Mouse (Mus musculus) ES-Bruce4 (cell line): Measurements from ENCODE around the gene Ppp1r3a. TPM values are rescaled to one million over a fixed set of nuclear protein-coding genes. Genes with fewer than 3 reads are reported as not detected.

Experiments used
- H3K27ac ChIP-seq: 2 replicates; pipeline ENCODE4 v1.5.1; 2012; ENCODE audit warnings: low read length, inconsistent platforms; ENCODE audit not compliant: insufficient read depth
- H3K27me3 ChIP-seq: 2 replicates; pipeline ENCODE4 v1.6.1; 2012; ENCODE audit warnings: mild to moderate bottlenecking, low read length, inconsistent platforms; ENCODE audit not compliant: control insufficient read depth, poor library complexity, insufficient read depth, severe bottlenecking
- H3K36me3 ChIP-seq: 2 replicates; pipeline ENCODE4 v1.6.1; 2012; ENCODE audit warnings: inconsistent platforms, mild to moderate bottlenecking, low read length, moderate library complexity; ENCODE audit not compliant: control insufficient read depth, poor library complexity, insufficient read depth, severe bottlenecking
- H3K4me1 ChIP-seq: one replicate; pipeline ENCODE4 v1.8.1; 2011; ENCODE audit warnings: low read length; ENCODE audit not compliant: control insufficient read depth, insufficient read depth
- H3K4me3 ChIP-seq: 2 replicates; pipeline ENCODE4 v1.5.1; 2011; ENCODE audit warnings: low read depth, mild to moderate bottlenecking, low read length
- H3K9ac ChIP-seq: 2 replicates; pipeline ENCODE4 v1.6.1; 2012; ENCODE audit warnings: low read depth, mild to moderate bottlenecking, inconsistent platforms; ENCODE audit not compliant: poor library complexity, severe bottlenecking
- H3K9me3 ChIP-seq: replicated peaks from 2 replicates; pipeline ENCODE4 v1.6.1; 2012; ENCODE audit warnings: mild to moderate bottlenecking, low read length, inconsistent platforms; ENCODE audit not compliant: control insufficient read depth, poor library complexity, insufficient read depth, severe bottlenecking
- CTCF ChIP-seq: IDR thresholded peaks from one replicate; pipeline ENCODE4 v1.8.1; 2011; ENCODE audit warnings: low read depth, low read length
- EP300 ChIP-seq: IDR thresholded peaks from 2 replicates; pipeline ENCODE4 v1.6.1; 2011; ENCODE audit warnings: low read depth, low read length; ENCODE audit not compliant: insufficient read depth
- POLR2A ChIP-seq: IDR thresholded peaks from one replicate; pipeline ENCODE4 v1.8.1; 2011; ENCODE audit warnings: low read length; ENCODE audit not compliant: insufficient read depth
- polyA plus RNA-seq: library from polyadenylated mRNA; stranded (reverse); fragments of >200 nt; gene quantifications from 2 replicates; pipeline ENCODE4 v1.2.4, GENCODE M21; 2011; ENCODE audit warnings: low read depth; ENCODE audit not compliant: missing spikeins, insufficient read depth, insufficient read length

Ppp1r3a gene
- polyA plus RNA-seq = not detected in 2 replicates

DNA sequence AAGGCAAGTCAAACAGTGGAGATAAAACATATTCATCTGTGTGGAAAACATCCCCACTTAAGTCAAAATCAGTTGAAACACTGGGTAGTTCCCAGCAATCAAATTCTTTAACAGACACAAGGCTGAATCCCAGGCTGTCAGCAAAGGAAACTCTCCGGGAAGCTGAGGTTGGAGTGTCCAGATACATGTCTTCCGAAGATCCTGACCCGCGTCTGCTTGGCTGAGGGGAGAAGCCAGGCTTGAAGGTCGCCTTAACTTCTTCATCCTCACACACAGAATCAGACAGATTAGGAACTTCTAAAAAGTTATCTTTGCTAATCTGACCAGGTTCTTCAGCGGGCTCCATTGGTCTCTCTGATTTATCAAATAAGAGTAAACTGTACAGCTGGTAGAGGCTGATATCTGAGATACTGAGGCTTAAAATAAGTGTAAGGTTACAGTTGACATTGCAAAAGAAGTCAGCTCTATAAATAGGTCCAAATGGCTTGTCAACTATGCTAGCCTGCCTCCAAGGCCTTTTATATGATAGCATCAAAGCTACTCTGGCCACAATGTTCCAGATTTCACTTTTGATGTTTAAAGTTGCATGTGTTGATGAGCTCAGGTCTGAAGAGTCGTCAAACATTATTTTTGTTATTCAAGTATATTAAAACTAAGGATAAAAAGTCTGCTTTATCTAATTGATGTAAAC is at the start of gene Ppp1r3a:
Ppp1r3a (minus strand) TSS at position 374 of the 691 bp plus-strand sequence.
- Histone ChIP-seq H3K36me3 (no peaks in the 10 kb centered on the region), H3K27ac (no peak within 1 kb of the TSS), H3K9me3 (no peaks in the 10 kb centered on the region), H3K27me3 (no peaks in the 10 kb centered on the region), H3K4me3 (no peak within 1 kb of the TSS), H3K4me1 (no peaks in the 10 kb centered on the region), H3K9ac (no peak within 1 kb of the TSS)
- TF ChIP-seq EP300 (no peak), POLR2A (no peak), CTCF (no peak)

DNA sequence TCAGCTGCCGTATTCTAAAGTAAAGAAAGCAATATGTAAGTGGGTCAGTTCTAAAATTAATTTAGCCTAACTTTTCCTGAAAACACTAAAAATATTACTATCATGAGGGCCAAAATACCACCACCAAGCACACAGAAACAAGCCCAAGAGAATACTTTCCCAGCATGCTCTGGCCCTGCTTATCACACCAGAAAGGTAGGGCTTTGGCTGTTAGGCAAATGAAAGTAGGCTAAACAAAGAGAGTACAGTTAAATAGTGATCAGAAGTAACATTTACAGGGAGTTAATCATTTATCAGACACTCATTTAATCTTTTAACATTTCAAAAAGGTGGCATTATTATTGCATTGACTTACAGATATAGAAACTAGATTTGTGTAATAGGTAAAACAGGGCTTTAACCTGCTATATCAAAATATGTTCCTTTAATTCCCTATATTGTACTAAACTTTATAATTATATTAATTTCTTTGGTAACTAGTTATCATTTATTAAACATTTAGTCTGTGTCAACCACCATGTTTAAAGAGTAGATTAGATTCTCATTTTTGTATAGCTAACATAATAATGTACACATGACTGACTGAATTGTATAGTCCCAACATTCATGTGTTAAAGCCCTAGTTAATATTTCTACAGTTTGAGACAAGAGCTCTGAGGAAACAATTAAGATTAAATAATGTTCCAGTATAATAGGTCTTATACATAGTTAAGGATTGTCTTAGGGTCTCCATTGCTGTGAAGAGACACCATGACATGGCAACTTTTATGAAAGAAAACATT is 32.3 kb upstream of the Ppp1r3a start:
- H3K4me1 ChIP-seq = no peaks in the 10 kb centered on the region
- H3K27ac ChIP-seq = no peak overlapping the region
- H3K4me3 ChIP-seq = no peak overlapping the region
- H3K9ac ChIP-seq = no peak overlapping the region
- no peaks in the 10 kb centered on the region for H3K36me3 ChIP-seq
- H3K27me3 ChIP-seq = no peaks in the 10 kb centered on the region
- TF ChIP-seq POLR2A = no peak
- no peak for TF ChIP-seq CTCF
- no peak for TF ChIP-seq EP300
- peaks cover 8% of the 10 kb centered on the region for H3K9me3 ChIP-seq

GRCm38 (mm10) chr6:14777920-14778319 is 22.8 kb upstream of the Ppp1r3a start:
- Histone ChIP-seq H3K4me3 (no peak overlapping the region), H3K4me1 (no peaks in the 10 kb centered on the region), H3K9me3 (no peaks in the 10 kb centered on the region), H3K27me3 (no peaks in the 10 kb centered on the region), H3K36me3 (no peaks in the 10 kb centered on the region), H3K27ac (no peak overlapping the region), H3K9ac (no peak overlapping the region)
- TF ChIP-seq CTCF (no peak), EP300 (no peak), POLR2A (no peak)

DNA sequence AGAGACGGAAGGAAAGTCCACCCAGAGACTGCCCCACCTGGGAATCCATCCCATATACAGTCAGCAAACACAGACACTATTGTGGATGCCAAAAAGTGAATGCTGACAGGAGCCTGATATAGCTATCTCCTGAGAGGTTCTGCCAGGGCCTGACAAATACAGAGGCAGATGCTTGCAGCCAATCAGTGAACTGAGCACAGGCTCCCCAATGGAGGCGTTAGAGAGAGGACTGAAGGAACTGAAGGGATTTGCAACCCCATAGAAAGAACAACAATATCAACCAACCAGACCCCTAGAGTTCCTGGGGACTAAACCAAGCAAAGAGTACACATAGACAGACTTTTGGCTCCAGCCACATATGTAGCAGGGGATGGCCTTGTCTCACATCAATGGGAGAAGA is 16.6 kb upstream of the Ppp1r3a start:
- TF ChIP-seq POLR2A (no peak), CTCF (no peak), EP300 (no peak)
- no peak overlapping the region for H3K4me3 ChIP-seq
- no peaks in the 10 kb centered on the region for H3K36me3 ChIP-seq
- H3K27me3 ChIP-seq = no peaks in the 10 kb centered on the region
- H3K4me1 ChIP-seq = no peaks in the 10 kb centered on the region
- no peak overlapping the region for H3K9ac ChIP-seq
- no peaks in the 10 kb centered on the region for H3K9me3 ChIP-seq
- no peak overlapping the region for H3K27ac ChIP-seq

DNA sequence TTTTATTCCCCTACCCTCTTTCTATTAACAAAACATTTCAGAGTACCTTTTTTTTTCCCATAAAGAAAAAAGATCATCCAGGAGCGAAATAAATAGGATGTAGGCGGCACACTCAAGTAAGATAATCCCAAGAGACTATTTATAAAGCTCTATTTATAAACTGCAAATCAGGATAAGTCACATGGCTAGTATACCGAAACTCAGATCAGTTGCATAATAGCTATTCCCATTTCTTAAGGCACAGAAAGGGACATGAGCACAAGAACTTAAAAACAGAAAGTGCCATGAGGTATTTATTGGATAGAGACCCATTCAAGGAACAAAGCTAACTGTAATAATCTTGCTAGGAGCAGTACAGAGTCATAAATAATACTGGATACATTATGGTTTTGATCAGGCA is 2.4 kb upstream of the Ppp1r3a start:
- Histone ChIP-seq H3K4me3 (no peak overlapping the region), H3K9ac (no peak overlapping the region), H3K9me3 (no peaks in the 10 kb centered on the region), H3K36me3 (no peaks in the 10 kb centered on the region), H3K4me1 (no peaks in the 10 kb centered on the region), H3K27ac (no peak overlapping the region), H3K27me3 (no peaks in the 10 kb centered on the region)
- TF ChIP-seq EP300 (no peak), CTCF (no peak), POLR2A (no peak)

- Histone ChIP-seq H3K36me3 (no peaks in the 10 kb centered on the region), H3K4me3 (no peak overlapping the region), H3K27ac (no peak overlapping the region), H3K27me3 (no peaks in the 10 kb centered on the region), H3K9ac (no peak overlapping the region), H3K4me1 (no peaks in the 10 kb centered on the region), H3K9me3 (no peaks in the 10 kb centered on the region)
- TF ChIP-seq EP300 = no peak
- TF ChIP-seq POLR2A = no peak
- TF ChIP-seq CTCF = no peak
Observed at GRCm38 (mm10) chr6:14753512-14753911, 1.6 kb downstream of the Ppp1r3a start.
